Mouse (Mus musculus) kidney, embryonic 14.5 days (tissue): ENCODE measurements around the gene Arhgap22. TPM values are rescaled to one million over a fixed set of nuclear protein-coding genes. Genes with fewer than 3 reads are reported as not detected.

ENCODE experiments used
- ATAC-seq: fragments of 200-750 bp; cut with Nextera tagmentation; 2 replicates; pipeline ENCODE4 v1.8.0; 2017; ENCODE audit warnings: moderate number of reproducible peaks, mild to moderate bottlenecking, moderate TSS enrichment, moderate library complexity; ENCODE audit not compliant: low FRiP score, low TSS enrichment
- H3K27ac ChIP-seq: fragments of 300-500 bp; sonication (generic); 2 replicates; pipeline ENCODE4 v1.5.1; 2014; ENCODE audit warnings: low read depth, mild to moderate bottlenecking, low read length, moderate library complexity, mixed read lengths
- H3K27me3 ChIP-seq: fragments of 300-500 bp; sonication (generic); 2 replicates; pipeline ENCODE4 v1.6.1; 2014; ENCODE audit warnings: mild to moderate bottlenecking, low read length; ENCODE audit not compliant: control insufficient read depth, insufficient read depth
- H3K36me3 ChIP-seq: fragments of 300-500 bp; sonication (generic); 2 replicates; pipeline ENCODE4 v1.6.1; 2014; ENCODE audit warnings: low read length, mixed read lengths; ENCODE audit not compliant: control insufficient read depth, insufficient read depth
- H3K4me1 ChIP-seq: fragments of 300-500 bp; sonication (generic); 2 replicates; pipeline ENCODE4 v1.6.1; 2014; ENCODE audit warnings: low read length, mixed read lengths; ENCODE audit not compliant: control insufficient read depth, insufficient read depth
- H3K4me2 ChIP-seq: fragments of 300-500 bp; sonication (generic); replicated peaks from 2 replicates; pipeline ENCODE4 v1.6.1; 2014; ENCODE audit warnings: low read depth, mild to moderate bottlenecking, low read length
- H3K4me3 ChIP-seq: fragments of 300-500 bp; sonication (generic); 2 replicates; pipeline ENCODE4 v1.5.1; 2014; ENCODE audit warnings: mild to moderate bottlenecking, low read length
- H3K9ac ChIP-seq: fragments of 300-500 bp; sonication (generic); 2 replicates; pipeline ENCODE4 v1.6.1; 2014; ENCODE audit warnings: low read depth, mild to moderate bottlenecking, low read length, moderate library complexity
- H3K9me3 ChIP-seq: fragments of 300-500 bp; sonication (generic); 2 replicates; pipeline ENCODE4 v1.6.1; 2016; ENCODE audit warnings: low read length; ENCODE audit not compliant: control insufficient read depth
- WGBS: fragments of 180-500 bp; shearing (Covaris S2); extraction: QIAGEN DNeasy Blood & Tissue Kit; methylation state at CpG from one replicate; pipeline ENCODE4 v1.1.7; 2014; 5-methylcytosine and 5-hydroxymethylcytosine counted together
- polyA plus RNA-seq: library from polyadenylated mRNA; unstranded; fragments of >200 nt; fragmentation: Nextera tagmentation; extraction: Ambion mirVana; gene quantifications from 2 replicates; pipeline ENCODE4 v1.2.1, GENCODE M21; 2014

The Arhgap22 gene
- polyA plus RNA-seq, 1 experiment from 2014 or later = 2.6 TPM

DNA sequence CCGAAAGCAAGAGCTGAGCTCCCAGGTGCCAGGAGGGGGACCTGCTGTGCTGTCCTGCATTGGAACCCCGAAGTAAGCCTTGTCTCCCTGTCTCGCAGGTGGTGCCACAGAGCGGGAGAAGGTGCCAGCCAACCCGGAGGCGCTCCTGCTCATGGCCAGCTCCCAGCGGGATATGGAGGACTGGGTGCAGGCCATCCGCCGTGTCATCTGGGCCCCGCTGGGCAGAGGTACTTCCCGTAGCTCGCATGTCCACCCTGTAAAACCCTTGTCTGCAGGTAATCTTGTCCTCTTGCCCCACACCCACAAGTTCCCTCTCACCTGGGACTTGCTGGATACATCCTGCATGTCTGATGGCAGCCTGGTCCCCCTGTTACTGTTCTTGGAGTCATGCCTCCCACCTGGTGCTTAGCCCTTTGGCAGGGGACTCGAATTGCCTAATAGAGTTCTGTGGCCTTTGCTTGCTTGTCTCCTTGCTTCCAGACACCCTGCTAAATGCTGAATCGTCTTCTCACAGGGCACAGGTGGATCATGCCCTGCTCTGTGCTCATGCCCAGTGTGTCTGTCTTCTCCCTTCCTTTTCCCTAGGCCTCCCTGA lies 129.4 kb downstream of the Arhgap22 start:
- no peak overlapping the region for H3K9ac ChIP-seq
- no peaks in the 10 kb centered on the region for H3K9me3 ChIP-seq
- H3K27me3 ChIP-seq = no peaks in the 10 kb centered on the region
- no peak overlapping the region for H3K27ac ChIP-seq
- no peaks in the 10 kb centered on the region for H3K4me1 ChIP-seq
- 88% methylated on average over 14 of the region's 14 CpGs for WGBS
- no peaks in the 10 kb centered on the region for H3K36me3 ChIP-seq
- no peak overlapping the region for H3K4me3 ChIP-seq
- no peak overlapping the region for H3K4me2 ChIP-seq
- ATAC-seq = no peak

DNA sequence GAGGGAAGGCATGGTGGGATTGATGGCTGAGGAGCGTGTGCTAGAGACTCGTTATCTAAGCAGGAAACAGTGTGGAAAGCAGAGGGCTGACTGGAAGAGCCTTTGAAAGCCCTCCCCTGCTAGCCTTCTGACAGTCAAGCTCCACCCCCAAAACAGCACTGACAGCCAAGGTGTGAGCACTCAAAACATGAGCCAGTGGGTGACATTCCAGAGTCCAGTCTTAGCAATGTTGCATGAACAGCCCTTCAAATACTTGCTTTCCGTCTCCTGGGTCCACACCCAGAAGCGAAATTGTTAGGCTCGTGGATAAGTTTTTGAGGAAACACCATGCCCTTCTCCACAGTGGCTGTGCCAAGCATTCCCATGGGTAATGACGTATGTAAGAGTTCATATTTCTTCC lies 132.7 kb downstream of the Arhgap22 start:
- no peaks in the 10 kb centered on the region for H3K9me3 ChIP-seq
- H3K4me3 ChIP-seq = no peak overlapping the region
- H3K27me3 ChIP-seq = peaks cover 24% of the 10 kb centered on the region
- no peak overlapping the region for H3K27ac ChIP-seq
- 70% methylated on average over 6 of the region's 6 CpGs for WGBS
- no peaks in the 10 kb centered on the region for H3K36me3 ChIP-seq
- H3K9ac ChIP-seq = no peak overlapping the region
- no peak for ATAC-seq
- H3K4me2 ChIP-seq = no peak overlapping the region
- H3K4me1 ChIP-seq = no peaks in the 10 kb centered on the region

DNA sequence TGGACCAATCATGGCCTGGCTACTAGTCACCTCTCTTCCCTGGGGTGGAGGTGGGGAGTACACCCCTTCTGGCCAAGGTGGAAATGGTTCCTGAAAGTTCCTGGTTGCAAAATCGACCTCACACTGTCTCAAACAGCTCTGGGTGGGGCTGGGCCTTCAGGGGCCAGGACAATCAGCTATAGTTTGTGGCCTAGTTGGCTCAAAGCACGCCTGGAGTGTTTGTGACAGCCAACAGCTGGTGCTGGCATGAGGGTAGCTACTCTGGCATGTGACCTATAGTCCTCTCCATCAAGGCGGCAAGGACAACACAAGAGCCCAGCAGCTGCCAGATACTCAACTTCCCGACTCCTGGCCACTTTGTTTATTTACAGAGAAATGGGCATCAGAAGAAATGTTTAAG lies 133.9 kb downstream of the Arhgap22 start:
- Histone ChIP-seq H3K9ac (no peak overlapping the region), H3K9me3 (no peaks in the 10 kb centered on the region), H3K4me2 (no peak overlapping the region), H3K36me3 (no peaks in the 10 kb centered on the region), H3K27ac (no peak overlapping the region), H3K4me1 (no peaks in the 10 kb centered on the region), H3K27me3 (peaks cover 35% of the 10 kb centered on the region), H3K4me3 (no peak overlapping the region)
- no peak for ATAC-seq
- 56% methylated on average over 4 of the region's 4 CpGs for WGBS

DNA sequence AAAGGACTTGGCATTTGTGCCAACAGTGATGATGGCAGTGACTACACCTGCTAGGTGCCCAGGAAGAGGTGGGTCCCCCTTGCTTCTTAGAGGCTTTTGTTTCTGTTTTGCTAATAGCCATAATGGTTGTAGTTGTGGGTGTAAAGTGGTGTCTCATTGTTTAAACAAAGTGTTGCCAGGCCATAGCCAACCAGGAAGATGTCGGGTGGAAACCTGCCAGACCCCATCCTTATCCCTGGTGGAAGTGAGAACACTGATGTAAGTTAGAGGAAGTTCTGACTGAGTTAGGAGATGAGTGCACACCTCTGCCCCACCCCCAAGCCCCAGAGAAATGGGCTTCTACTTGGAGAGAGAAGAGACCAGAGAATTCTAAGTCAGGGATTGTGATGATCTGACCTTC lies 134.3 kb downstream of the Arhgap22 start:
- Histone ChIP-seq H3K4me3 (no peak overlapping the region), H3K4me2 (no peak overlapping the region), H3K9ac (no peak overlapping the region), H3K9me3 (no peaks in the 10 kb centered on the region), H3K4me1 (no peaks in the 10 kb centered on the region), H3K27ac (no peak overlapping the region), H3K36me3 (no peaks in the 10 kb centered on the region), H3K27me3 (peaks cover 35% of the 10 kb centered on the region)
- WGBS = 73% methylated on average over 1 of the region's 1 CpGs
- ATAC-seq = no peak

DNA sequence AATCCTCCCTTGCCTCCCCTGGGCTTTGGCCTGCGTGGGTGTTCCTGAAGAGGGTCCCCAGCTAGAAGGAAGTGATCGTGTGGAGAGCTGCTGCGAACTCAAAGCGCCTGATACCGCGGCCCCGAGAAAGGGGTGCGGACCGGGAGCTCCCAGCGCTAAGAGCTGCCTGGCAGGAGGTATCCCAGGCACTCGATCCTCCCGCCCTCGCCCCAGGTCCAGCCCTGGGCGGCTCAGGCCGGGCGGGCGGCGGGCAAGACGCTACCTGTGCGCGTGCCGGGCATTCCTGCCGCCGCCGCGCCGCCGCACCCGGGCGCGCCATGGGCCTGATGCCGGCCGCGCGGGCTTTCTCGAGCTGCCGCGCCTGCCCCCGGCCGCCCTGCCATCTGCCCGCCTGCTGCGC lies 137.2 kb downstream of the Arhgap22 start:
- no peak overlapping the region for H3K27ac ChIP-seq
- H3K4me1 ChIP-seq = no peaks in the 10 kb centered on the region
- WGBS = 1% methylated on average over 39 of the region's 42 CpGs

DNA sequence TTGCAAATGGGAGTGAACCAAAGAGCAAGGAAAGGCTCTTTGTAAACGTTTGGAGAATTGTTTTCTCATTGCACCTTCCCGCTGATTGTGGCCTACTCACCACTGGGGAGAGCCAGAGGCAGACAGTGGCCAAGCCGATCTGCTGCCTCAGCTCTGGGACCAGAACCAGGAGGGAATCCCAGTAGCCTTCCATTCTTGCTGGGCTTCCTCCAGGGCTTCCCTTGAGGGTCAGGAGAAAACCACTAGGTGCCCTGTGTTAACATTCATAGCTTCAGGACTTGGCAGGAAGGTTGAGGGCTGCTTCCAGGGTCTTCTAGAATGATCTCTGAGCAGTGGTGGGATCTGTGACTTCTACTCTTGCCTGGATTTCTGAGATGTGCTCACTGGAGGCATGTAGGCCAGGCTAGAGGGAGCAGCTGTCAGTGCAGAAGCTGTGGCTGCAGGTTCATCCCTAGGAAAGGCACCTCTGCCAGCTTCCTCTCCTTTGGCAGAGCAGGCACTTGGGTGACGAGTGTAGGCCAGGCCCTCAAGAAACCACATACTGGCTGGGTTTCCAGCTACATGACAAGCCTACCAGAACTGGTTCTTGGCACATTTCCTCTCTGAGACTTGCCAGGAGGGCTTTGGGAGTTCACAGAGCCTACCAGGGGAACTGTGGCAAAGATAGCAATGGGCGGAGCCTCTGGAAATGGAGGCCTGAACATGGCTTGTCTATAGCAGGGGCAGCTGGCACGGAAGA lies 138.3 kb downstream of the Arhgap22 start:
- Histone ChIP-seq H3K4me3 (no peak overlapping the region), H3K9ac (no peak overlapping the region), H3K27me3 (peaks cover 35% of the 10 kb centered on the region), H3K4me1 (no peaks in the 10 kb centered on the region), H3K36me3 (no peaks in the 10 kb centered on the region), H3K9me3 (no peaks in the 10 kb centered on the region), H3K4me2 (no peak overlapping the region), H3K27ac (no peak overlapping the region)
- peak; percentile 47; the same call in 1 of the 2 replicates for ATAC-seq
- 60% methylated on average over 6 of the region's 6 CpGs for WGBS

More for the DNA sequence above, 137.2 kb downstream of the Arhgap22 start:
- Histone ChIP-seq H3K36me3 (no peaks in the 10 kb centered on the region), H3K9me3 (no peaks in the 10 kb centered on the region), H3K4me3 (peak overlapping the region; percentile 43), H3K9ac (peak overlapping the region; percentile 59), H3K27me3 (peaks cover 35% of the 10 kb centered on the region), H3K4me2 (peak overlapping the region; percentile 91)
- no peak for ATAC-seq

DNA sequence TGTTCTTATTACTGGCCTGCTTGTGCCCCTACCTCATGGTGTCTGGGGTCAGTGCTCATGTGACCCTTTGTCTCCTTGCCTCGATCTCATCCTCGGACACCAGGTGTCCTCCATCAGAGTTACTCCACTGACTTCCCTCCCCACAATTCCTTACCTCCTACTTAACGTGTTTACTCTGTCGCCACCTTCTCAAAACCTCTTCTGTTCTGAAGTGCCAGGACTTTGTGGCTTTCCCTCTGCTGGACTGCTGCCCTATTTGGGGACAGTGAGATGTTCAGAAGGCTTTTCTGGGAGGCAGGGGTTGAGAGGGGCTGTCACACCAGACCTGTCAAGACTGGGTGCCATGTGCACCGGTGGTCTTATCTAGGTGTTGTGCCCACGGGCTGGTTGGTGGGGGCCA lies 139.1 kb downstream of the Arhgap22 start:
- ATAC-seq = 0 out of 2 replicates have a peak, but pooled peaks have one; percentile 5
- Histone ChIP-seq H3K4me3 (no peak overlapping the region), H3K36me3 (no peaks in the 10 kb centered on the region), H3K27ac (no peak overlapping the region), H3K9me3 (no peaks in the 10 kb centered on the region), H3K4me2 (no peak overlapping the region), H3K4me1 (0 out of 2 replicates have a peak, but pooled peaks cover 4% of the 10 kb centered on the region), H3K27me3 (peaks cover 35% of the 10 kb centered on the region), H3K9ac (no peak overlapping the region)
- WGBS = 53% methylated on average over 6 of the region's 6 CpGs

DNA sequence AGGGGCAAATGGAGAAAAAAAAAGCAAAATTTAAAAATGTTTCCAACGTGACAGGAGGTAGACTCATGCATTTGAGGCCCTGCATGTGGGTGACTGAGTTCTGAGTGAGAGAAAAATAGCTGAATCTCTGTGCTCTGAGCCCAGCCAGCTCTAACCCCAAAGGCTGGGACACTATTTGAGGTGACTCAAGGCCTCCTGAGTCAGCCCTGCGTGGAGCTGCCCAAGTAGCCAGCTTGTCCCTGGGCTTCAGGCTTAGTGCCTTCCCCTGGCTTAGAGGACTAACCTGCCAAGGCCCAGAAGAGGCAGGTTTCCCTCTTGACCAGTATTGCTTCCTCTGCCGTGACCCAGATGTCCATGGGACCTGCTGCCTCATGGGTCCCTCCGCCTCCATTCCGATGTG lies 141.4 kb downstream of the Arhgap22 start:
- Histone ChIP-seq H3K27me3 (peaks cover 24% of the 10 kb centered on the region), H3K9ac (no peak overlapping the region), H3K27ac (no peak overlapping the region), H3K36me3 (no peaks in the 10 kb centered on the region), H3K4me2 (no peak overlapping the region), H3K9me3 (no peaks in the 10 kb centered on the region), H3K4me1 (0 out of 2 replicates have a peak, but pooled peaks cover 4% of the 10 kb centered on the region), H3K4me3 (no peak overlapping the region)
- WGBS = 91% methylated on average over 5 of the region's 5 CpGs
- no peak for ATAC-seq

DNA sequence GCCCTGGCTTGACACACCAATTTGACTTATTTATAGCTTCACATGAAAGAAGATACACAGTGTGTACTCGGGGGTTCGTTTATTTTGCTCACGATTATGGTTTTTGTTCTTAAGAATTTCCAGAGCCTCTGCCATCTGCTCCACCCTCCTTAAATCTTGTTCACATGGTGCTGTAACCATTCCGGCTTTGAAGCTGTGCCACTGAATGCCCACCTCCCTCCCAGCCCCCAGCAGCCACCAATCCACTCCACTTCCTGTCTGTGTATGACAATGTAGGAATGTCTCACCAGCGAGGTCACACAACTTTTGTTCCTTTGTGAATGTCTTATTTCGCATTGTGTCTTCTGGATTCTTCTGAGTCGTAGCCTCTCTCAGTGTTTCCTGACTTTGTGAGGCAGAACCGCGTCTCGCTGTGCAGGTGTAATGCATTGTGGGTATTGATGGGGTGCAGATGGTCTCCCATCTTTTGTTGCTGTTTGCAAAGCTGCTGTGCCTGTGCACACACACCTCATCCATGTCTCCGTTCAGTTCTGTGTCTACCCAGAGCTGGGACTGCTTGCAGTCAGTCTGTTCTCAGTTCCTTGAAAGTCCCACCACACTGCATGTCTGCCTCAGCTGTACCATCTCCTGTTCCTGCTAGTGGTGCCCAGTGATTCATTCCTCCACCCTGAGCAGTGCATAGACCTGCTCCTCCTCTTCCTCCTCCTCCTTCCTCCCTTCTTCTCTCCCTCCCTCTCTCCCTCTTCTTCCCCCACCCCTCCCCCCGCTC lies 144.0 kb downstream of the Arhgap22 start:
- no peak for ATAC-seq
- no peak overlapping the region for H3K4me3 ChIP-seq
- no peak overlapping the region for H3K27ac ChIP-seq
- H3K27me3 ChIP-seq = no peaks in the 10 kb centered on the region
- WGBS = 55% methylated on average over 12 of the region's 12 CpGs
- no peaks in the 10 kb centered on the region for H3K36me3 ChIP-seq
- H3K9ac ChIP-seq = no peak overlapping the region
- H3K4me1 ChIP-seq = peaks cover 10% of the 10 kb centered on the region; the same call in 1 of the 2 replicates
- no peak overlapping the region for H3K4me2 ChIP-seq
- no peaks in the 10 kb centered on the region for H3K9me3 ChIP-seq
